Mouse (Mus musculus) c-Kit-positive CD71-negative TER-119-negative erythroid progenitor cells, embryonic 14.5 days (primary cell): ENCODE results near the gene Aipl1.
A peak's percentile ranks its signal among the peaks of the same experiment; 100 is the strongest.
"Not testable (repeated sequence)": the region's sequence is repeated elsewhere in the genome, so short reads cannot be mapped to it uniquely, and the experiment has no call there.

Source experiments
- DNase-seq: peaks from one replicate; pipeline ENCODE4 v3.0.0-alpha.2; 2013; ENCODE audit warnings: low read depth

Aipl1 gene

DNA sequence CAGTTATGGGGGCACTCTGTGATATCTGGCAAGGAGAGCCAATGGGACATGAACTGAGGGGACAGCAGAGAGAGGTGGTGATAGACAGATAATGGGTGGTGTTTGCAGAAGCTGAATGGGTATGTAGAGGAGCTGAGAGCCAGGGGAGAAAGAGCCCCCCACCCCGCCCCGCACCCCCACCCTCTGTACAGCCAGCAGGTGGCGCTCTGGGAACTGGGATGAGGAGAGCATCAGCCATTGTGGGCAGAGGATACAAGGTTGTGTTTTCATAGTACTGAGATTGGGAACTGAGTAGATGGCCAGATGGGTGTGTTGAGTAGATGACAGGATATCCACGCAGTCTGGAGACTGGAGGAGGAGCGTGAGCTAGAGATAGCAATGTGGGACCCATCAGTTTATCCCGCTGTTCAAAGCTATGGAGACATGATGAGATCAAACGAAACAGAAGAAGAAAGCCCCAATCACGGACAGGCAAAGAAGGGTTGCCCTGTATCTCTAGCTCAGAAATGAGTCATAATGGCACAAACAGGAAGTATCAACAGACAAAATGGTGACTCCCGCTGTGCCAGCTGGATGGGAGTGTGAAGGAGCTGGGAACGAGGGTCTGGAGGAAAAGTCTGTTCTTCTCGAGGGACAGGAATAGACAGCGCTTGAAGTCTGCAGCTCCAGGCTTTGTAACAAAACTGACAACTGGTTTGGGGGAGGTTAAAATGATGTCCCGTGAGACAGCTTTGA, 20.6 kb downstream of the Aipl1 start:
- DNase-seq: no peak

GRCm38 (mm10) chr11:72014674-72015073, 22.6 kb downstream of the Aipl1 start:
- no peak for DNase-seq

DNA sequence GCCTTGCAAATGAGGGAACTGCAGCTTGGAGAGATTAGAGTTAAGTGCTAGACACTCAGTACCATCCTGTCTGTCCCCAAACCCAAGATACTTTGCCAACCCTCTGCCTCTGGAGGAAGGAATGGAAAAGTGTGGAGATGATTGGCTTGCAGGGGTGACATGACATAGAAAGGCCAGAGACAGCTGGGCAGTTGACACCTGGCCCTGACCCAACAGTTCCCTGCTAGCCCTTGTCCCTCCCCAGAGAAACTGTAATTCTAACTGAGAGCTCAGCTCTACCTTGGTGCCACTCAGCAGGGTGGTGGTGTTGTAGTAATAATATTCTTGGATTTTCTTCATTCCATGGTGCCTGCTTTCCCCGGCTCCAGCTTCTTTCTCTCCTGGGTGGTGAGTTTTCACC, 25.4 kb downstream of the Aipl1 start:
- no peak for DNase-seq

GRCm38 (mm10) chr11:72010940-72011722, 26.2 kb downstream of the Aipl1 start:
- DNase-seq: no peak

- DNase-seq: no peak
Observed at GRCm38 (mm10) chr11:72010367-72010766, 26.9 kb downstream of the Aipl1 start.

- no peak for DNase-seq
Observed at GRCm38 (mm10) chr11:72005547-72005946, 31.8 kb downstream of the Aipl1 start.

- no peak for DNase-seq
Observed at GRCm38 (mm10) chr11:72003171-72003570, 34.1 kb downstream of the Aipl1 start.

DNA sequence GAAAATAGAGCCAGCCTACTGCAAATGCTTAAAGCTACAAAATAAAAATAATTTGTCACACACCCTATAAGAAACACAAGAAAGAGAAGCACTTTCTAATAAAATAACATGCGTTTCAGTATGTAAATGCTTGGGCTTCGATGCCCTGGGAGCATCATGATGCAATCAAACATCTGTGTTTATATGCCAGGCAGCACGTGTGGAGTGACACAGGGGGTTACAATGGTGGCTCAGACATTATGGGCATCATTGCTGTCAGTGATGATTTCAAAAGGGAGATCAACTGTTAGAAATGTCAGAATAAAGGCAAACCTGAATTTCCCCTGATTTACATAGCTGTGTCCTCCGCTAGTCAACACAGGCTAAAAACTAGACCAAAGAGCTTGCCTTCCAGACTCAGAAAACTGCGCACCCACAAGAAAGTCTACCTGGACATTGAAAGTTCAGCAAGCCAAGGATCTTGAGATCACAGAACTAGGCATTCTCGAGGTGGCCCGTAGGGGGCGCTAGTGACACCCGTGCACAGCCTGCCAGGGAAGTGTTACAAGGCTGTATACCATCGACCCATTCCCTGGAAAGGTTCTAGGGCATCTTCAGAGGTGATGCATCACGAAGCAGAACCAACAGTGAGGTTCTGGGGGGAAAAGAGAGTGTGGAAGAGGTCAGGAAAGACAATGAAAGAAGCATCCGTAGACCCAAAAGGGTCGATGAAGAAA, 35.0 kb downstream of the Aipl1 start:
- DNase-seq: no peak

- DNase-seq: no peak
Observed at GRCm38 (mm10) chr11:72000194-72000593, 37.1 kb downstream of the Aipl1 start.

GRCm38 (mm10) chr11:71996805-71997204, 40.5 kb downstream of the Aipl1 start:
- no peak for DNase-seq

- DNase-seq: peak; percentile 38
Observed at GRCm38 (mm10) chr11:71995968-71996511, 41.3 kb downstream of the Aipl1 start.

- DNase-seq: no peak
Observed at GRCm38 (mm10) chr11:71992438-71992837, 44.9 kb downstream of the Aipl1 start.

GRCm38 (mm10) chr11:71991541-71991940, 45.8 kb downstream of the Aipl1 start:
- DNase-seq: peak; percentile 47

DNA sequence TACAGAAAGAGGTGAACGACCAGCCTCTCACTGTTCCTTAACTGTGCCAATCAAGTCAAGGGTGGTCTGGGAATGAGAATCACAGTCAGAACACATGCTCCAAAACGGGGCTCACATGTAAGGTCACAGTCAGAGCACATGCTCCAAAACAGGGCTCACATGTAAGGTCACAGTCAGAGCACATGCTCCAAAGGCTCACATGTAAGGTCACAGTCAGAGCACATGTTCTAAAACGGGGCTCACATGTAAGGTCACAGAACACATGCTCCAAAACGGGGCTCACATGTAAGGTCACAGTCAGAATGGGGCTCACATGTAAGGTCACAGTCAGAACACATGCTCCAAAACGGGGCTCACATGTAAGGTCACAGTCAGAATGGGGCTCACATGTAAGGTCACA, 47.9 kb downstream of the Aipl1 start:
- not testable (repeated sequence) for DNase-seq

GRCm38 (mm10) chr11:71987159-71988150, 49.9 kb downstream of the Aipl1 start:
- no peak for DNase-seq

- DNase-seq: no peak
Observed at GRCm38 (mm10) chr11:71985783-71986182, 51.5 kb downstream of the Aipl1 start.

GRCm38 (mm10) chr11:71985101-71985711, 52.1 kb downstream of the Aipl1 start:
- no peak for DNase-seq

GRCm38 (mm10) chr11:71984093-71984492, 53.2 kb downstream of the Aipl1 start:
- DNase-seq: no peak
